Mouse (Mus musculus): ENCODE results near the gene Dhx58.

GRCm38 (mm10) chr11:100700710-100701109 lies 3.4 kb downstream of the Dhx58 start:
- TF ChIP-seq POLR2A (IDR thresholded peaks at IDR 0.05; ENCODE audit: extremely low read depth, insufficient read depth, low read length), result no peak
- TF ChIP-seq CTCF (IDR thresholded peaks at IDR 0.05; ENCODE audit: low read depth, low read length), result no peak
